Mouse (Mus musculus): ENCODE measurements around the gene Fam214a. TPM values are rescaled to one million over a fixed set of nuclear protein-coding genes. Genes with fewer than 3 reads are reported as not detected.
"Not testable (repeated sequence)": the region's sequence is repeated elsewhere in the genome, so short reads cannot be mapped to it uniquely, and the experiment has no call there.

Fam214a gene
- polyA plus RNA-seq, 1 experiment from 2014 or later, result 35.9 TPM

DNA sequence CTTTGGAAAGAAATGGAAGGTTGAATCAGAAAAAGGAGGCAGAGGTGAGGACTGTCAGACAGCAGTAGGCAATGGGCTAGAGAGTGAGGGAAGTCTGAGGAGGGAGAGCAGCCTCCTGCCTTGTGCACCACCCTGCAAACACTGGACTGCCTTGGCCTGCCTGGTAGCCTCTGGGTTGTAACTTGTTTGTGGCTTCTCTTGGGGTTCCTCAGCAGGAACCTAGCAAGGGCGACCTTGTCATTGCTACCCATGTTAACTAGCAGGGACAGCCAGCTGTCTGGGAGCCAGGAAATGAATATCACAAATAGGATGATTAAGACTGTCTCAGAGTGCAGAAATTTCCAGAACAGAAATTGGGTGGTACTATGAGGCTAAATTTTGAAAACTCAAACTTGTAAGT lies 27.2 kb downstream of the Fam214a start:
- 79% methylated on average over 1 of the region's 1 CpGs for WGBS
- DNase-seq (no peak), ATAC-seq (ENCODE audit: low FRiP score, low TSS enrichment) (no peak)
- Histone ChIP-seq H3K9me3 (ENCODE audit: control insufficient read depth, low read length) (no peaks in the 10 kb centered on the region), H3K4me1 (ENCODE audit: control insufficient read depth, insufficient read depth, low read length) (peaks cover 38% of the 10 kb centered on the region), H3K27me3 (ENCODE audit: control insufficient read depth, insufficient read depth, low read length) (no peaks in the 10 kb centered on the region), H3K36me3 (ENCODE audit: control insufficient read depth, insufficient read depth, low read length) (no peaks in the 10 kb centered on the region), H3K4me3 (replicated peaks; ENCODE audit: low read depth, low read length) (no peak overlapping the region), H3K4me2 (ENCODE audit: low read length) (no peak overlapping the region), H3K27ac (replicated peaks; ENCODE audit: low read depth, low read length) (0 out of 2 replicates have a peak overlapping the region, but pooled peaks have one; percentile 45), H3K9ac (replicated peaks; ENCODE audit: low read length) (no peak overlapping the region; the same call in 1 of the 2 replicates)

GRCm38 (mm10) chr9:74981663-74982111 lies 29.0 kb downstream of the Fam214a start:
- Histone ChIP-seq H3K4me2 (ENCODE audit: low read length) (no peak overlapping the region), H3K4me3 (replicated peaks; ENCODE audit: low read depth, low read length) (no peak overlapping the region), H3K27me3 (ENCODE audit: control insufficient read depth, insufficient read depth, low read length) (no peaks in the 10 kb centered on the region), H3K27ac (replicated peaks; ENCODE audit: low read depth, low read length) (no peak overlapping the region), H3K36me3 (ENCODE audit: control insufficient read depth, insufficient read depth, low read length) (no peaks in the 10 kb centered on the region), H3K9ac (replicated peaks; ENCODE audit: low read length) (no peak overlapping the region), H3K9me3 (ENCODE audit: control insufficient read depth, low read length) (no peaks in the 10 kb centered on the region), H3K4me1 (ENCODE audit: control insufficient read depth, insufficient read depth, low read length) (peaks cover 29% of the 10 kb centered on the region)
- no peak for ATAC-seq (ENCODE audit: low FRiP score, low TSS enrichment)
- no peak for DNase-seq
- WGBS, result 72% methylated on average over 3 of the region's 3 CpGs

GRCm38 (mm10) chr9:74982193-74982592 lies 29.5 kb downstream of the Fam214a start:
- Histone ChIP-seq H3K9ac (replicated peaks; ENCODE audit: low read length) (no peak overlapping the region), H3K36me3 (ENCODE audit: control insufficient read depth, insufficient read depth, low read length) (no peaks in the 10 kb centered on the region), H3K4me3 (replicated peaks; ENCODE audit: low read depth, low read length) (no peak overlapping the region), H3K27me3 (ENCODE audit: control insufficient read depth, insufficient read depth, low read length) (no peaks in the 10 kb centered on the region), H3K4me2 (ENCODE audit: low read length) (no peak overlapping the region), H3K4me1 (ENCODE audit: control insufficient read depth, insufficient read depth, low read length) (peaks cover 24% of the 10 kb centered on the region), H3K27ac (replicated peaks; ENCODE audit: low read depth, low read length) (no peak overlapping the region), H3K9me3 (ENCODE audit: control insufficient read depth, low read length) (no peaks in the 10 kb centered on the region)
- ATAC-seq (ENCODE audit: low FRiP score, low TSS enrichment) (no peak), DNase-seq (no peak)
- WGBS, result 84% methylated on average over 8 of the region's 8 CpGs

- H3K27me3 ChIP-seq (ENCODE audit: control insufficient read depth, insufficient read depth, low read length); H3K9ac ChIP-seq (replicated peaks; ENCODE audit: low read length); H3K4me3 ChIP-seq (replicated peaks; ENCODE audit: low read depth, low read length); H3K4me2 ChIP-seq (ENCODE audit: low read length); H3K9me3 ChIP-seq (ENCODE audit: control insufficient read depth, low read length); ATAC-seq (ENCODE audit: low FRiP score, low TSS enrichment); DNase-seq; H3K36me3 ChIP-seq (ENCODE audit: control insufficient read depth, insufficient read depth, low read length); H3K27ac ChIP-seq (replicated peaks; ENCODE audit: low read depth, low read length): not testable (repeated sequence)
- H3K4me1 ChIP-seq (ENCODE audit: control insufficient read depth, insufficient read depth, low read length), result peaks cover 19% of the 10 kb centered on the region
- WGBS, result 87% methylated on average over 1 of the region's 1 CpGs
These were observed 30.0 kb downstream of the Fam214a start for GRCm38 (mm10) chr9:74982722-74983121.

GRCm38 (mm10) chr9:74985173-74985715 lies 32.6 kb downstream of the Fam214a start:
- no peak overlapping the region for H3K4me3 ChIP-seq (replicated peaks; ENCODE audit: low read depth, low read length)
- H3K9me3 ChIP-seq (ENCODE audit: control insufficient read depth, low read length), result no peaks in the 10 kb centered on the region
- H3K27me3 ChIP-seq (ENCODE audit: control insufficient read depth, insufficient read depth, low read length), result no peaks in the 10 kb centered on the region
- no peaks in the 10 kb centered on the region for H3K36me3 ChIP-seq (ENCODE audit: control insufficient read depth, insufficient read depth, low read length)
- DNase-seq (no peak), ATAC-seq (ENCODE audit: low FRiP score, low TSS enrichment) (no peak)
- H3K4me1 ChIP-seq (ENCODE audit: control insufficient read depth, insufficient read depth, low read length), result no peaks in the 10 kb centered on the region
- no peak overlapping the region for H3K4me2 ChIP-seq (ENCODE audit: low read length)
- H3K9ac ChIP-seq (replicated peaks; ENCODE audit: low read length), result no peak overlapping the region
- 82% methylated on average over 14 of the region's 14 CpGs for WGBS
- no peak overlapping the region for H3K27ac ChIP-seq (replicated peaks; ENCODE audit: low read depth, low read length)

- no peaks in the 10 kb centered on the region for H3K36me3 ChIP-seq (ENCODE audit: control insufficient read depth, insufficient read depth, low read length)
- H3K27ac ChIP-seq (replicated peaks; ENCODE audit: low read depth, low read length), result no peak overlapping the region
- ATAC-seq (ENCODE audit: low FRiP score, low TSS enrichment), result no peak
- no peaks in the 10 kb centered on the region for H3K4me1 ChIP-seq (ENCODE audit: control insufficient read depth, insufficient read depth, low read length)
- no peaks in the 10 kb centered on the region for H3K27me3 ChIP-seq (ENCODE audit: control insufficient read depth, insufficient read depth, low read length)
- no peaks in the 10 kb centered on the region for H3K9me3 ChIP-seq (ENCODE audit: control insufficient read depth, low read length)
- H3K4me2 ChIP-seq (ENCODE audit: low read length), result no peak overlapping the region
- DNase-seq, result no peak
- no peak overlapping the region for H3K4me3 ChIP-seq (replicated peaks; ENCODE audit: low read depth, low read length)
- H3K9ac ChIP-seq (replicated peaks; ENCODE audit: low read length), result no peak overlapping the region
- WGBS, result 83% methylated on average over 2 of the region's 2 CpGs
These were observed 33.1 kb downstream of the Fam214a start for GRCm38 (mm10) chr9:74985770-74986169.

DNA sequence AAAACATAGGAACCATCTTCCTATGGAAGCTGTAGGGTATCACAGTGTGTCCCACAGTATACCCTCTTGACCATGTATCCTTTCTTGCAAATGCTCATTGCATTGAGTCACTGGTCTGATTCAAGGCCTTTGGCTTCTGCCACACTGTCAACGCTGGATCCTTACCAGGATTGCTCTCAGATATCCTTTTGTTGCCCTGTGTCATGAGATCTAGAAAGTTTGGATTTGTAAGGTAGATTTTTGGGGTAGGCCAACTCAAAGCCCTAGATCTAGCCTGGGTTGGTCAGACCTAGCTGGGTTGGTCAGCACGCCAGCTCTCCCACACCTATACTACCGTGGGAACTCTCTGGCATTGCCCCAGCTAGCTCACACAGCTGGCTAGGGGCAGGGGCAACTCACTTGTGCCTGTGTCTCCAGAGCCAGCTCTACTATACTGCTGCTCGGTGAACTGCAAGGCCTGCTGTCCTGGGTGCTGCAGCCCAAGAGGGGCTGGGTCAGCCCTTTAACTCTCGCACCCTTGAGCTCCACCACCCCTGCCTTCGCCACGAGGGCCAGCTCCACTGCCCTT lies 36.3 kb downstream of the Fam214a start:
- Histone ChIP-seq H3K9ac (replicated peaks; ENCODE audit: low read length) (no peak overlapping the region), H3K27me3 (ENCODE audit: control insufficient read depth, insufficient read depth, low read length) (no peaks in the 10 kb centered on the region), H3K4me2 (ENCODE audit: low read length) (no peak overlapping the region), H3K4me3 (replicated peaks; ENCODE audit: low read depth, low read length) (no peak overlapping the region), H3K4me1 (ENCODE audit: control insufficient read depth, insufficient read depth, low read length) (no peaks in the 10 kb centered on the region), H3K27ac (replicated peaks; ENCODE audit: low read depth, low read length) (no peak overlapping the region), H3K9me3 (ENCODE audit: control insufficient read depth, low read length) (no peaks in the 10 kb centered on the region), H3K36me3 (ENCODE audit: control insufficient read depth, insufficient read depth, low read length) (no peaks in the 10 kb centered on the region)
- WGBS, result 93% methylated on average over 7 of the region's 7 CpGs
- DNase-seq, result no peak
- no peak for ATAC-seq (ENCODE audit: low FRiP score, low TSS enrichment)

DNA sequence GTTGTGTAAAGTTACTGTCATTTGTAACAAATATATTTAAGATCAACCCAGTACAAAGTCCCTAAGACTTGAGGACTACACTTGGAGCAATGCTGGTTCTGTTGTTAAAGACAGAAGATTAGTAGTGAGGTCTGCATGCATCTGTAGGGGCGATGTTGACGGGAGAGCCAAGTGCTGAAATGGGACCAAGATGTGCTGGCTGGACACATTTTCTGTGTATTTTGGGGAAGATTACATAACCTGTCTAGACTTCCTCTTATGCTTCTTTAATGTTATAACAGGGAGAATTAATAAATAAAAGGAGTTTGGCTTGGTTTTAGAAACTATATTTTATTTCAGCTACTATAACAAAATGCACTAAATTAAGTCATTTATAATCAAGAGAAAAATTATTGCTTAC lies 37.3 kb downstream of the Fam214a start:
- no peak overlapping the region for H3K27ac ChIP-seq (replicated peaks; ENCODE audit: low read depth, low read length)
- no peaks in the 10 kb centered on the region for H3K36me3 ChIP-seq (ENCODE audit: control insufficient read depth, insufficient read depth, low read length)
- WGBS, result 98% methylated on average over 2 of the region's 2 CpGs
- H3K4me3 ChIP-seq (replicated peaks; ENCODE audit: low read depth, low read length), result no peak overlapping the region
- ATAC-seq (ENCODE audit: low FRiP score, low TSS enrichment) (no peak), DNase-seq (no peak)
- no peaks in the 10 kb centered on the region for H3K9me3 ChIP-seq (ENCODE audit: control insufficient read depth, low read length)
- no peak overlapping the region for H3K9ac ChIP-seq (replicated peaks; ENCODE audit: low read length)
- no peak overlapping the region for H3K4me2 ChIP-seq (ENCODE audit: low read length)
- no peaks in the 10 kb centered on the region for H3K4me1 ChIP-seq (ENCODE audit: control insufficient read depth, insufficient read depth, low read length)
- no peaks in the 10 kb centered on the region for H3K27me3 ChIP-seq (ENCODE audit: control insufficient read depth, insufficient read depth, low read length)

DNA sequence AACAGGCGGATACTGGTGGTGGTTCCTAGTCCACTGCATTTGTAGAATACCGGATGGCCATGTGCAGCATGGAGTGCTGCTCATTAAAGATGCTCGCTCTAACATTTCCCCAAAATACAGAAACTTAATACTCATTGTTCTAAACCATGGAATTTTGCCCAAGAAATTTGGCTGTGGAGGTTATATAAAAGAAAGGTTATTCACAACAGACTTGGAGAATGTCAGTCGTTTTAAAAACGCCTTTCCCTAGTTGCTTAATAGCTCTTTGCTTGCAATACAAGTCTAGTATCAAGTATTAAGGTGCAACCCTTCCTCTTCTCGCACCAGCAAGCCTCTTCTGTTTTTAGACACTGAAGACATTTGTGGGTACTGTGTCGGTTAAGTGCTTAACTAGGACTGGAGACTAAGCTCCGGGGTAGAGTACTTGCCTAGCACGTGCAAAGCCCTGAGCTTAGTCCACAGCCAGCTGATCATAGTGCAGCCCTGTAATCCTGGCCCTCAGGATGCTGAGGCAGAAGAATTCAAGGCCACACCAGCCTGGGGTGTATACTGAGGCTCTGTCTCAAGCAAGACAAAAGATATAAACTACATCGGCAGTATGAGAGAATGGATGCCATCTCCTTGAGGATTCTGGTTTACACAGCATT lies 42.0 kb downstream of the Fam214a start:
- H3K4me2 ChIP-seq (ENCODE audit: low read length), result no peak overlapping the region
- WGBS, result 92% methylated on average over 10 of the region's 10 CpGs
- no peak for DNase-seq
- H3K4me3 ChIP-seq (replicated peaks; ENCODE audit: low read depth, low read length), result no peak overlapping the region
- no peaks in the 10 kb centered on the region for H3K27me3 ChIP-seq (ENCODE audit: control insufficient read depth, insufficient read depth, low read length)
- no peak overlapping the region for H3K27ac ChIP-seq (replicated peaks; ENCODE audit: low read depth, low read length)
- H3K36me3 ChIP-seq (ENCODE audit: control insufficient read depth, insufficient read depth, low read length), result no peaks in the 10 kb centered on the region
- H3K9ac ChIP-seq (replicated peaks; ENCODE audit: low read length), result no peak overlapping the region
- ATAC-seq (ENCODE audit: low FRiP score, low TSS enrichment), result no peak
- H3K4me1 ChIP-seq (ENCODE audit: control insufficient read depth, insufficient read depth, low read length), result no peaks in the 10 kb centered on the region
- no peaks in the 10 kb centered on the region for H3K9me3 ChIP-seq (ENCODE audit: control insufficient read depth, low read length)
